Mouse (Mus musculus) inflammation-experienced regulatory T-cells, adult 6 months (primary cell): ENCODE data around the gene Cyp2j12. TPM values are rescaled to one million over a fixed set of nuclear protein-coding genes. Genes with fewer than 3 reads are reported as not detected.
"Not testable (repeated sequence)": the region's sequence is repeated elsewhere in the genome, so short reads cannot be mapped to it uniquely, and the experiment has no call there.

Experiments
- ATAC-seq: one replicate; pipeline ENCODE4 v1.8.0; 2017
- polyA plus RNA-seq, 3 experiments: library from polyadenylated mRNA; unstranded; fragments of 100-300 nt; shearing (Covaris generic); gene quantifications; one replicate each; pipeline ENCODE4 v1.2.1; 2017

The Cyp2j12 gene
- polyA plus RNA-seq, result not detected

GRCm38 (mm10) chr4:96140732-96141467 is at the start of gene Cyp2j12:
Gene Cyp2j12, minus strand, starts transcription at chr4:96141152.
- no peak for ATAC-seq

GRCm38 (mm10) chr4:96189321-96189720 is 48.4 kb upstream of the Cyp2j12 start:
- ATAC-seq, result not testable (repeated sequence)

- ATAC-seq, result not testable (repeated sequence)
These were observed 47.7 kb upstream of the Cyp2j12 start for GRCm38 (mm10) chr4:96188671-96189070.

GRCm38 (mm10) chr4:96188146-96188545 is 47.2 kb upstream of the Cyp2j12 start:
- ATAC-seq, result not testable (repeated sequence)

- ATAC-seq, result not testable (repeated sequence)
These were observed 43.8 kb upstream of the Cyp2j12 start for GRCm38 (mm10) chr4:96184716-96185115.

GRCm38 (mm10) chr4:96162839-96163238 is 21.9 kb upstream of the Cyp2j12 start:
- no peak for ATAC-seq

GRCm38 (mm10) chr4:96161575-96161974 is 20.6 kb upstream of the Cyp2j12 start:
- ATAC-seq, result no peak

GRCm38 (mm10) chr4:96139226-96139625 is 1.7 kb downstream of the Cyp2j12 start:
- no peak for ATAC-seq

GRCm38 (mm10) chr4:96134246-96134645 is 6.7 kb downstream of the Cyp2j12 start:
- ATAC-seq, result no peak

- no peak for ATAC-seq
These were observed 44.1 kb downstream of the Cyp2j12 start for GRCm38 (mm10) chr4:96096841-96097240.

GRCm38 (mm10) chr4:96091869-96092268 is 49.1 kb downstream of the Cyp2j12 start:
- ATAC-seq, result no peak

GRCm38 (mm10) chr4:96089356-96090048 is 51.5 kb downstream of the Cyp2j12 start:
- not testable (repeated sequence) for ATAC-seq

- no peak for ATAC-seq
These were observed 62.6 kb downstream of the Cyp2j12 start for GRCm38 (mm10) chr4:96078308-96078707.

GRCm38 (mm10) chr4:96077261-96078125 is 63.5 kb downstream of the Cyp2j12 start, which contains the start of gene Cyp2j13:
Gene Cyp2j13, minus strand, starts transcription at chr4:96077546.
- ATAC-seq, result no peak

GRCm38 (mm10) chr4:96062045-96062444 is 78.9 kb downstream of the Cyp2j12 start:
- ATAC-seq, result no peak

GRCm38 (mm10) chr4:96060106-96060505 is 80.8 kb downstream of the Cyp2j12 start:
- no peak for ATAC-seq

Other genes with a start within 250 kb of the Cyp2j12 start
- gene Hook1, start 173.9 kb downstream of the Cyp2j12 start, polyA plus RNA-seq, result 10 to 100 TPM in 1 of 3 experiments, 1 to 10 TPM in 2; 6.3 to 10.2 (median 8.2) TPM
- not detected for gene Cyp2j13, start 63.6 kb downstream of the Cyp2j12 start, polyA plus RNA-seq
- not detected for gene Cyp2j7, start 95.5 kb upstream of the Cyp2j12 start, polyA plus RNA-seq
- gene Cyp2j11, start 207.5 kb upstream of the Cyp2j12 start, polyA plus RNA-seq, result not detected